Mouse (Mus musculus) MEL (cell line): ENCODE measurements at regions not wholly inside any gene's neighbourhood (a gene's known extent, or its start where the extent isn't known, plus 50 kb on each side); places are given as distances from the start of the nearest gene placed in this dataset.

Source experiments
- DNase-seq: peaks from one replicate; pipeline ENCODE4 v3.0.0; 2011; ENCODE audit warnings: low read depth, low spot score
- H3K27ac ChIP-seq: 2 replicates; pipeline ENCODE4 v1.5.1; 2012; ENCODE audit warnings: low read depth, mild to moderate bottlenecking, control low read depth, low read length, moderate library complexity; ENCODE audit not compliant: control insufficient read depth
- H3K27me3 ChIP-seq, 2 experiments: fragments of 150-350 bp in 1 of 2; sonication (generic) in 1 of 2; 2 replicates each; pipeline ENCODE4 v1.6.1; 2012; ENCODE audit warnings: low read length in 2 of 2, mild to moderate bottlenecking in 2 of 2, improper control_type of control experiment in 1 of 2, moderate library complexity in 1 of 2; ENCODE audit not compliant: insufficient read depth in 2 of 2, control insufficient read depth in 1 of 2
- H3K36me3 ChIP-seq, 2 experiments: 2 replicates each; pipeline ENCODE4 v1.6.1; 2012 to 2014; ENCODE audit warnings: low read length in 2 of 2, improper control_type of control experiment in 1 of 2, inconsistent platforms in 1 of 2, mild to moderate bottlenecking in 1 of 2; ENCODE audit not compliant: insufficient read depth in 2 of 2, control insufficient read depth in 1 of 2
- H3K4me1 ChIP-seq, 2 experiments: fragments of 150-350 bp in 1 of 2; sonication (generic) in 1 of 2; 2 replicates each; pipeline ENCODE4 v1.6.1; 2012; ENCODE audit warnings: low read length in 2 of 2, improper control_type of control experiment in 1 of 2, mild to moderate bottlenecking in 1 of 2; ENCODE audit not compliant: insufficient read depth in 2 of 2, control insufficient read depth in 1 of 2
- H3K4me3 ChIP-seq, 2 experiments: fragments of 150-350 bp in 1 of 2; sonication (generic) in 1 of 2; 2 replicates each; pipeline ENCODE4 v1.5.1; 2012; ENCODE audit warnings: low read depth in 2 of 2, low read length in 2 of 2, mild to moderate bottlenecking in 2 of 2, moderate library complexity in 2 of 2, control low read depth in 1 of 2, improper control_type of control experiment in 1 of 2; ENCODE audit not compliant: control insufficient read depth in 1 of 2, insufficient read depth in 1 of 2
- H3K79me2 ChIP-seq: 2 replicates; pipeline ENCODE4 v1.6.1; 2012; ENCODE audit warnings: mild to moderate bottlenecking, low read length, moderate library complexity; ENCODE audit not compliant: control insufficient read depth, poor library complexity, insufficient read depth
- H3K9ac ChIP-seq: 2 replicates; pipeline ENCODE4 v1.6.1; 2012; ENCODE audit warnings: low read depth, mild to moderate bottlenecking, control low read depth, low read length, moderate library complexity; ENCODE audit not compliant: control insufficient read depth, poor library complexity, severe bottlenecking
- H3K9me3 ChIP-seq: fragments of 150-350 bp; sonication (generic); replicated peaks from 2 replicates; pipeline ENCODE4 v1.6.1; 2012; ENCODE audit warnings: mild to moderate bottlenecking, low read length, improper control_type of control experiment, moderate library complexity; ENCODE audit not compliant: insufficient read depth
- CHD1 ChIP-seq: IDR thresholded peaks from 2 replicates; pipeline ENCODE4 v1.6.1; 2012; ENCODE audit warnings: low read depth, mild to moderate bottlenecking, inconsistent platforms, low read length, improper control_type of control experiment
- CHD2 ChIP-seq: IDR thresholded peaks from 2 replicates; pipeline ENCODE4 v1.6.1; 2011; ENCODE audit warnings: low read length, improper control_type of control experiment
- E2F4 ChIP-seq: IDR thresholded peaks from 2 replicates; pipeline ENCODE4 v1.6.1; 2011; ENCODE audit warnings: low read depth, low read length, improper control_type of control experiment, borderline replicate concordance
- ELF1 ChIP-seq: IDR thresholded peaks from 2 replicates; pipeline ENCODE4 v1.6.1; 2014; ENCODE audit warnings: low read depth, mild to moderate bottlenecking, inconsistent platforms, low read length, improper control_type of control experiment, moderate library complexity
- EP300 ChIP-seq, 2 experiments: IDR thresholded peaks; 2 replicates each; pipeline ENCODE4 v1.6.1; 2011; ENCODE audit warnings: improper control_type of control experiment in 2 of 2, low read length in 2 of 2, low read depth in 1 of 2, mild to moderate bottlenecking in 1 of 2
- ETS1 ChIP-seq: IDR thresholded peaks from 2 replicates; pipeline ENCODE4 v1.6.1; 2012; ENCODE audit warnings: low read depth, mild to moderate bottlenecking, inconsistent platforms, low read length, improper control_type of control experiment, moderate library complexity
- GABPA ChIP-seq: IDR thresholded peaks from 2 replicates; pipeline ENCODE4 v1.6.1; 2012; ENCODE audit warnings: low read depth, mild to moderate bottlenecking, inconsistent platforms, low read length, improper control_type of control experiment, moderate library complexity
- GATA1 ChIP-seq: IDR thresholded peaks from 2 replicates; pipeline ENCODE4 v1.6.1; 2011; ENCODE audit warnings: low read depth, low read length, improper control_type of control experiment
- MAX ChIP-seq: IDR thresholded peaks from 2 replicates; pipeline ENCODE4 v1.6.1; 2011; ENCODE audit warnings: low read length, improper control_type of control experiment
- MEF2A ChIP-seq: IDR thresholded peaks from 2 replicates; pipeline ENCODE4 v1.6.1; 2014; ENCODE audit warnings: low read depth, mild to moderate bottlenecking, inconsistent platforms, low read length, improper control_type of control experiment; ENCODE audit not compliant: poor library complexity, insufficient replicate concordance, severe bottlenecking; ENCODE audit errors: extremely low read depth
- POLR2AphosphoS5 ChIP-seq: IDR thresholded peaks from 2 replicates; pipeline ENCODE4 v1.6.1; 2012; ENCODE audit warnings: low read depth, borderline replicate concordance, mild to moderate bottlenecking, inconsistent platforms, low read length, moderate library complexity, mixed read lengths
- RCOR1 ChIP-seq: IDR thresholded peaks from 2 replicates; pipeline ENCODE4 v1.6.1; 2012; ENCODE audit warnings: low read depth, mild to moderate bottlenecking, inconsistent platforms, low read length, improper control_type of control experiment
- SIN3A ChIP-seq: IDR thresholded peaks from 2 replicates; pipeline ENCODE4 v1.6.1; 2012; ENCODE audit warnings: low read length, improper control_type of control experiment, inconsistent platforms
- TAL1 ChIP-seq: IDR thresholded peaks from 2 replicates; pipeline ENCODE4 v1.6.1; 2012; ENCODE audit warnings: mild to moderate bottlenecking, inconsistent platforms, low read length, moderate library complexity, mixed read lengths
- TCF12 ChIP-seq: IDR thresholded peaks from 2 replicates; pipeline ENCODE4 v1.6.1; 2014; ENCODE audit warnings: low read depth, mild to moderate bottlenecking, inconsistent platforms, low read length, improper control_type of control experiment, moderate library complexity
- ZKSCAN1 ChIP-seq: IDR thresholded peaks from 2 replicates; pipeline ENCODE4 v1.6.1; 2012; ENCODE audit warnings: low read depth, mild to moderate bottlenecking, inconsistent platforms, low read length, improper control_type of control experiment, moderate library complexity

GRCm38 (mm10) chr2:75767871-75768558 is 63.6 kb upstream of the Nfe2l2 start:
- Histone ChIP-seq H3K4me3 (no peak overlapping the region), H3K36me3 (peaks cover 0 to 14% of the 10 kb centered on the region in 2 experiments; a peak in 2 of 4 replicates), H3K9me3 (no peaks in the 10 kb centered on the region), H3K27ac (no peak overlapping the region), H3K27me3 (no peaks in the 10 kb centered on the region; a peak in 1 of 4 replicates), H3K79me2 (no peaks in the 10 kb centered on the region), H3K4me1 (peaks cover 5 to 14% of the 10 kb centered on the region in 2 experiments; a peak in 3 of 4 replicates)
- peak; percentile 39; the same call in 1 of the 2 replicates for TF ChIP-seq GATA1
- TF ChIP-seq MAX = peak; percentile 48; the same call in 1 of the 2 replicates
- TF ChIP-seq MEF2A = no peak
- no peak for TF ChIP-seq CHD1
- TF ChIP-seq EP300 (IDR thresholded peaks at IDR 0.05; ENCODE audit: low read depth in 1 of 2, low read length in 2 of 2) = peak; percentile 29 to 44; a peak in 1 of 4 replicates
- no peak for TF ChIP-seq CHD2
- TF ChIP-seq TAL1 = peak; percentile 41
- TF ChIP-seq GABPA = no peak
- TF ChIP-seq RCOR1 = peak; percentile 29; the same call in 1 of the 2 replicates
- TF ChIP-seq TCF12 = peak; percentile 46
- 0 out of 2 replicates have a peak, but pooled peaks have one; percentile 18 for TF ChIP-seq ELF1
- TF ChIP-seq ZKSCAN1 = no peak
- TF ChIP-seq, all 39 proteins: peak for 7
- no peak overlapping the region for H3K9ac ChIP-seq
- DNase-seq = peak; percentile 81

DNA sequence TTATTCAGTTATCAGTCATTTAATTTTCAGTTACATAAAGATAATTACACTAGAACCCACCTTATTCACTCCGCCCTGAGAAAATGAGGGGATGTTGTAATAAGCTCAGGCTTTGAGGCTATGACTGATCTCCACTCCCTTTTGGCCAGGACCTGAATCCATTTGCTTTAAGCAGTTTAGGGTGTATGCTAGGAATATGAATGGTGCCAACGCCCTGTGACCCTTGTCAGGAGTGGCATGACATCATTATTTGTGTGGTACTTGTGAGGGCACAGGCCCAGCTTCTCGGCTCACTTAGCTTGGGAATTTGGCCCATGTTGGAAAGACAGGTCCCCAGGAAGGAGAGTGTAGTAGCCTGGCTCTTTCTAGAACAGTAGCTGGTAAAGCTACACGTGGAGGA is 61.0 kb upstream of the Nfe2l2 start:
- Histone ChIP-seq H3K27me3 (no peaks in the 10 kb centered on the region; a peak in 1 of 4 replicates), H3K4me1 (peaks cover 0 to 7% of the 10 kb centered on the region in 2 experiments; a peak in 2 of 4 replicates)

More for the DNA sequence above, 61.0 kb upstream of the Nfe2l2 start:
- Histone ChIP-seq H3K4me3 (no peak overlapping the region), H3K9ac (no peak overlapping the region), H3K9me3 (no peaks in the 10 kb centered on the region), H3K36me3 (peaks cover 0 to 6% of the 10 kb centered on the region in 2 experiments; a peak in 2 of 4 replicates), H3K27ac (no peak overlapping the region), H3K79me2 (no peaks in the 10 kb centered on the region)
- no peak for DNase-seq
- TF ChIP-seq ETS1 = no peak
- TF ChIP-seq SIN3A = no peak
- TF ChIP-seq E2F4 = no peak
- no peak for TF ChIP-seq TCF12
- no peak for TF ChIP-seq GABPA
- TF ChIP-seq POLR2AphosphoS5 = no peak
- TF ChIP-seq EP300 (IDR thresholded peaks at IDR 0.05; ENCODE audit: low read depth in 1 of 2, low read length in 2 of 2) = no peak
